ENCODE assay signal across 1 mouse cellular context in genomic region chr11:97840135-97840490, GRCm38 (mm10).
TF ChIP-seq lines count a peak whose summit lies in the region.

No protein-coding gene starts in this region.

TF ChIP-seq in MEL, 35 proteins besides CTCF, POLR2A, EP300 and RAD21 (continued from another document):
- no peak for TF ChIP-seq SIN3A (IDR thresholded peaks at IDR 0.05; ENCODE audit: low read length)
- no peak for TF ChIP-seq TBP (IDR thresholded peaks at IDR 0.05; ENCODE audit: low read depth, low read length)
- no peak for TF ChIP-seq HCFC1 (IDR thresholded peaks at IDR 0.05; ENCODE audit: low read depth, low read length)
- TF ChIP-seq MEF2A (IDR thresholded peaks at IDR 0.05; ENCODE audit: extremely low read depth, insufficient replicate concordance, low read depth, low read length, poor library complexity, severe bottlenecking), result no peak
